Mouse (Mus musculus) forebrain, embryonic 10.5 days (tissue): Measurements from ENCODE around the gene Aco2. TPM values are rescaled to one million over a fixed set of nuclear protein-coding genes. Genes with fewer than 3 reads are reported as not detected.

Experiments used
- DNase-seq: peaks from one replicate; pipeline ENCODE4 v3.0.0-alpha.2; 2017; ENCODE audit warnings: low spot score; ENCODE audit errors: extremely low spot score
- H3K27ac ChIP-seq: fragments of 300-500 bp; sonication (generic); 2 replicates; pipeline ENCODE4 v1.5.1; 2016; ENCODE audit warnings: mild to moderate bottlenecking
- H3K27me3 ChIP-seq: fragments of 300-500 bp; sonication (generic); 2 replicates; pipeline ENCODE4 v1.6.1; 2016; ENCODE audit warnings: mild to moderate bottlenecking; ENCODE audit not compliant: poor library complexity, severe bottlenecking
- H3K36me3 ChIP-seq: fragments of 300-500 bp; sonication (generic); replicated peaks from 2 replicates; pipeline ENCODE4 v1.6.1; 2016; ENCODE audit warnings: mild to moderate bottlenecking, moderate library complexity
- H3K4me1 ChIP-seq: fragments of 300-500 bp; sonication (generic); 2 replicates; pipeline ENCODE4 v1.6.1; 2016
- H3K4me3 ChIP-seq: fragments of 300-500 bp; sonication (generic); 2 replicates; pipeline ENCODE4 v1.5.1; 2016; ENCODE audit warnings: mild to moderate bottlenecking, moderate library complexity
- H3K9me3 ChIP-seq: fragments of 300-500 bp; sonication (generic); 2 replicates; pipeline ENCODE4 v1.6.1; 2016; ENCODE audit warnings: mild to moderate bottlenecking, moderate library complexity
- WGBS: fragments of 180-500 bp; shearing (Covaris S2); methylation state at CpG from one replicate; pipeline ENCODE4 v1.1.7; 2016; 5-methylcytosine and 5-hydroxymethylcytosine counted together
- polyA plus RNA-seq: library from polyadenylated mRNA; unstranded; fragments of >200 nt; fragmentation: Nextera tagmentation; extraction: Ambion mirVana; gene quantifications from 2 replicates; pipeline ENCODE4 v1.2.1, GENCODE M21; 2016

The Aco2 gene
- polyA plus RNA-seq, 1 experiment from 2014 or later = 147 TPM

- Histone ChIP-seq H3K9me3 (no peaks in the 10 kb centered on the region), H3K27me3 (no peaks in the 10 kb centered on the region), H3K4me3 (no peak overlapping the region), H3K4me1 (peaks cover 11% of the 10 kb centered on the region), H3K27ac (no peak overlapping the region), H3K36me3 (peaks cover 73% of the 10 kb centered on the region)
- 86% methylated on average over 9 of the region's 9 CpGs for WGBS
- no peak for DNase-seq
These were observed 23.0 kb upstream of the Aco2 start for GRCm38 (mm10) chr15:81849104-81849503.

- Histone ChIP-seq H3K27ac (no peak overlapping the region), H3K27me3 (no peaks in the 10 kb centered on the region), H3K4me1 (peaks cover 13% of the 10 kb centered on the region), H3K36me3 (peaks cover 84% of the 10 kb centered on the region), H3K4me3 (no peak overlapping the region), H3K9me3 (no peaks in the 10 kb centered on the region)
- WGBS = 90% methylated on average over 14 of the region's 14 CpGs
- no peak for DNase-seq
These were observed 21.4 kb upstream of the Aco2 start for GRCm38 (mm10) chr15:81850718-81851117.

GRCm38 (mm10) chr15:81851375-81851774 lies 20.7 kb upstream of the Aco2 start:
- H3K9me3 ChIP-seq = no peaks in the 10 kb centered on the region
- no peak overlapping the region for H3K4me3 ChIP-seq
- DNase-seq = no peak
- H3K4me1 ChIP-seq = peaks cover 15% of the 10 kb centered on the region
- H3K27me3 ChIP-seq = no peaks in the 10 kb centered on the region
- 96% methylated on average over 15 of the region's 15 CpGs for whole genome bisulfite sequencing
- no peak overlapping the region for H3K27ac ChIP-seq
- peaks cover 84% of the 10 kb centered on the region for H3K36me3 ChIP-seq

- Histone ChIP-seq H3K36me3 (peaks cover 74% of the 10 kb centered on the region), H3K4me3 (no peak overlapping the region), H3K27me3 (no peaks in the 10 kb centered on the region), H3K4me1 (peaks cover 25% of the 10 kb centered on the region), H3K9me3 (no peaks in the 10 kb centered on the region), H3K27ac (no peak overlapping the region)
- DNase-seq = no peak
- WGBS = 94% methylated on average over 9 of the region's 9 CpGs
These were observed 19.6 kb upstream of the Aco2 start for GRCm38 (mm10) chr15:81852411-81853000.

GRCm38 (mm10) chr15:81853081-81853480 lies 19.0 kb upstream of the Aco2 start:
- Histone ChIP-seq H3K4me1 (peaks cover 25% of the 10 kb centered on the region), H3K9me3 (no peaks in the 10 kb centered on the region), H3K36me3 (peaks cover 69% of the 10 kb centered on the region), H3K27ac (no peak overlapping the region), H3K4me3 (no peak overlapping the region), H3K27me3 (no peaks in the 10 kb centered on the region)
- 92% methylated on average over 7 of the region's 7 CpGs for WGBS
- DNase-seq = no peak

- Histone ChIP-seq H3K27ac (peak overlapping the region; percentile 95), H3K27me3 (no peaks in the 10 kb centered on the region), H3K36me3 (peaks cover 40% of the 10 kb centered on the region), H3K4me3 (peak overlapping the region; percentile 96), H3K9me3 (no peaks in the 10 kb centered on the region), H3K4me1 (peaks cover 45% of the 10 kb centered on the region)
- under 1% methylated on average over 28 of the region's 28 CpGs for WGBS
- peak; percentile 88 for DNase-seq
These were observed 15.9 kb upstream of the Aco2 start for GRCm38 (mm10) chr15:81856030-81856790.

GRCm38 (mm10) chr15:81856938-81857723 lies 15.0 kb upstream of the Aco2 start:
- H3K9me3 ChIP-seq = no peaks in the 10 kb centered on the region
- no peaks in the 10 kb centered on the region for H3K27me3 ChIP-seq
- peaks cover 31% of the 10 kb centered on the region for H3K36me3 ChIP-seq
- no peak for DNase-seq
- under 1% methylated on average over 14 of the region's 14 CpGs for WGBS
- peak overlapping the region; percentile 96 for H3K4me3 ChIP-seq
- H3K27ac ChIP-seq = peak overlapping the region; percentile 95
- H3K4me1 ChIP-seq = peaks cover 45% of the 10 kb centered on the region

GRCm38 (mm10) chr15:81857724-81858116 lies 14.4 kb upstream of the Aco2 start:
- H3K9me3 ChIP-seq = no peaks in the 10 kb centered on the region
- WGBS = 0% methylated on average over 33 of the region's 33 CpGs
- H3K36me3 ChIP-seq = peaks cover 25% of the 10 kb centered on the region
- peak overlapping the region; percentile 96 for H3K4me3 ChIP-seq
- H3K27me3 ChIP-seq = no peaks in the 10 kb centered on the region
- H3K27ac ChIP-seq = peak overlapping the region; percentile 95
- no peak for DNase-seq
- peaks cover 45% of the 10 kb centered on the region for H3K4me1 ChIP-seq

GRCm38 (mm10) chr15:81858138-81858516 lies 14.0 kb upstream of the Aco2 start:
- no peaks in the 10 kb centered on the region for H3K27me3 ChIP-seq
- no peaks in the 10 kb centered on the region for H3K9me3 ChIP-seq
- peak overlapping the region; percentile 95 for H3K27ac ChIP-seq
- peak overlapping the region; percentile 96 for H3K4me3 ChIP-seq
- DNase-seq = peak; percentile 92
- peaks cover 21% of the 10 kb centered on the region for H3K36me3 ChIP-seq
- WGBS = 0% methylated on average over 23 of the region's 23 CpGs
- H3K4me1 ChIP-seq = peaks cover 45% of the 10 kb centered on the region

- peak; percentile 57 for DNase-seq
- Histone ChIP-seq H3K27ac (peak within 1 kb of the TSS; percentile 95), H3K4me1 (peaks cover 45% of the 10 kb centered on the region), H3K9me3 (no peaks in the 10 kb centered on the region), H3K36me3 (peaks cover 18% of the 10 kb centered on the region), H3K4me3 (peak within 1 kb of the TSS; percentile 96), H3K27me3 (no peaks in the 10 kb centered on the region)
- under 1% methylated on average over 44 of the region's 44 CpGs for WGBS
These were observed 13.4 kb upstream of the Aco2 start, which contains the start of gene Tob2 for GRCm38 (mm10) chr15:81858517-81859329. Tob2 (minus strand) TSS chr15:81858796.

- under 1% methylated on average over 39 of the region's 39 CpGs for WGBS
- H3K36me3 ChIP-seq = peaks cover 18% of the 10 kb centered on the region
- peak overlapping the region; percentile 96 for H3K4me3 ChIP-seq
- peaks cover 45% of the 10 kb centered on the region for H3K4me1 ChIP-seq
- no peaks in the 10 kb centered on the region for H3K27me3 ChIP-seq
- H3K27ac ChIP-seq = peak overlapping the region; percentile 95
- peak; percentile 90 for DNase-seq
- no peaks in the 10 kb centered on the region for H3K9me3 ChIP-seq
These were observed 12.5 kb upstream of the Aco2 start for GRCm38 (mm10) chr15:81859330-81860255.
